Mouse (Mus musculus): ENCODE results near the gene Msh4.

- TF ChIP-seq ETS1 (IDR thresholded peaks at IDR 0.05; ENCODE audit: low read depth, low read length) (peak; percentile 42), CTCF (IDR thresholded peaks at IDR 0.05 in 2 of 3, conservative IDR thresholded peaks at IDR 0.05 in 1 of 3; ENCODE audit: control insufficient read depth in 1 of 3, insufficient read depth in 1 of 3, low read depth in 2 of 3, low read length in 3 of 3, poor library complexity in 1 of 3, severe bottlenecking in 1 of 3) (no peak), ZC3H11A (IDR thresholded peaks at IDR 0.05; ENCODE audit: low read depth, low read length) (no peak), HCFC1 (IDR thresholded peaks at IDR 0.05; ENCODE audit: low read depth, low read length) (peak; percentile 49; the same call in 1 of the 2 replicates), EP300 (IDR thresholded peaks at IDR 0.05; ENCODE audit: low read depth in 1 of 2, low read length in 2 of 2) (0 out of 4 replicates have a peak, but pooled peaks of 1 of the 2 experiments have one; percentile 27), MYB (IDR thresholded peaks at IDR 0.05; ENCODE audit: low read depth, low read length) (no peak)
Observed at GRCm38 (mm10) chr3:153849368-153850015, 56.4 kb downstream of the Msh4 start.
